Mouse (Mus musculus) CH12.LX (cell line): ENCODE measurements at regions not wholly inside any gene's neighbourhood (a gene's known extent, or its start where the extent isn't known, plus 50 kb on each side); places are given as distances from the start of the nearest gene placed in this dataset.

Experiments used
- DNase-seq: peaks from one replicate; pipeline ENCODE4 v3.0.0-alpha.2; 2013; ENCODE audit errors: extremely low read depth
- H3K27ac ChIP-seq: 2 replicates; pipeline ENCODE4 v1.5.1; 2012; ENCODE audit warnings: low read depth, mild to moderate bottlenecking, control low read depth, moderate library complexity; ENCODE audit not compliant: insufficient read depth
- H3K27me3 ChIP-seq: replicated peaks from 2 replicates; pipeline ENCODE3; 2012; ENCODE audit warnings: inconsistent platforms
- H3K36me3 ChIP-seq, 2 experiments: replicated peaks in 1 of 2; 2 replicates each; pipeline versions ENCODE3 to v1.6.1; 2012; ENCODE audit warnings: inconsistent platforms in 1 of 2, low read length in 1 of 2, mild to moderate bottlenecking in 1 of 2, mixed read lengths in 1 of 2, moderate library complexity in 1 of 2; ENCODE audit not compliant: control insufficient read depth in 1 of 2, insufficient read depth in 1 of 2
- H3K4me1 ChIP-seq, 2 experiments: 2 replicates each; pipeline ENCODE4 v1.6.1; 2012; ENCODE audit warnings: inconsistent platforms in 1 of 2, moderate library complexity in 1 of 2; ENCODE audit not compliant: insufficient read depth in 2 of 2, control insufficient read depth in 1 of 2
- H3K4me2 ChIP-seq: 2 replicates; pipeline ENCODE4 v1.6.1; 2012; ENCODE audit warnings: low read depth, mild to moderate bottlenecking, control low read depth; ENCODE audit not compliant: poor library complexity, insufficient read depth, severe bottlenecking
- H3K4me3 ChIP-seq, 3 experiments: fragments of 150-350 bp in 1 of 3; sonication (generic) in 1 of 3; replicated peaks in 1 of 3; 2 replicates each; pipeline versions ENCODE3 to v1.5.1; 2011 to 2012; ENCODE audit warnings: low read depth in 2 of 3, low read length in 2 of 3, mild to moderate bottlenecking in 2 of 3, moderate library complexity in 2 of 3, control low read depth in 1 of 3, improper control_type of control experiment in 1 of 3, inconsistent platforms in 1 of 3, mixed read lengths in 1 of 3; ENCODE audit not compliant: poor library complexity in 1 of 3
- H3K79me2 ChIP-seq: replicated peaks from 2 replicates; pipeline ENCODE4 v1.6.1; 2012; ENCODE audit warnings: mild to moderate bottlenecking, moderate library complexity; ENCODE audit not compliant: control insufficient read depth, poor library complexity, insufficient read depth, severe bottlenecking; ENCODE audit errors: extremely low read depth
- H3K9ac ChIP-seq: 2 replicates; pipeline ENCODE4 v1.6.1; 2012; ENCODE audit warnings: low read depth, mild to moderate bottlenecking, control low read depth, moderate library complexity; ENCODE audit not compliant: insufficient read depth
- H3K9me3 ChIP-seq: replicated peaks from 2 replicates; pipeline ENCODE3; 2012; ENCODE audit warnings: low read length, inconsistent platforms, mixed read lengths
- BHLHE40 ChIP-seq: IDR thresholded peaks from 2 replicates; pipeline ENCODE4 v1.6.1; 2011; ENCODE audit warnings: mild to moderate bottlenecking, low read depth, low read length, improper control_type of control experiment
- CHD1 ChIP-seq: IDR thresholded peaks from 2 replicates; pipeline ENCODE4 v1.6.1; 2012; ENCODE audit warnings: low read depth, low read length, improper control_type of control experiment, inconsistent platforms
- CHD2 ChIP-seq: IDR thresholded peaks from 2 replicates; pipeline ENCODE4 v1.6.1; 2011; ENCODE audit warnings: low read length, improper control_type of control experiment
- CTCF ChIP-seq, 2 experiments: IDR thresholded peaks in 1 of 2; conservative IDR thresholded peaks in 1 of 2; 2 replicates each; pipeline ENCODE4 v1.5.1; 2011 to 2012; ENCODE audit warnings: low read depth in 2 of 2, low read length in 2 of 2, improper control_type of control experiment in 1 of 2, inconsistent platforms in 1 of 2, mild to moderate bottlenecking in 1 of 2, moderate library complexity in 1 of 2
- ELF1 ChIP-seq: IDR thresholded peaks from 2 replicates; pipeline ENCODE4 v1.6.1; 2014; ENCODE audit warnings: low read depth, mild to moderate bottlenecking, inconsistent platforms, low read length, improper control_type of control experiment
- EP300 ChIP-seq: IDR thresholded peaks from 2 replicates; pipeline ENCODE4 v1.6.1; 2011; ENCODE audit warnings: low read length, improper control_type of control experiment
- ETS1 ChIP-seq: conservative IDR thresholded peaks from 2 replicates; pipeline ENCODE4 v1.6.1; 2012; ENCODE audit warnings: low read depth, mild to moderate bottlenecking, inconsistent platforms, low read length, improper control_type of control experiment, moderate library complexity
- GABPA ChIP-seq: IDR thresholded peaks from 2 replicates; pipeline ENCODE4 v1.6.1; 2012; ENCODE audit warnings: low read depth, low read length, improper control_type of control experiment, inconsistent platforms; ENCODE audit not compliant: insufficient replicate concordance
- HCFC1 ChIP-seq: IDR thresholded peaks from 2 replicates; pipeline ENCODE4 v1.6.1; 2012; ENCODE audit warnings: low read depth, mild to moderate bottlenecking, inconsistent platforms, low read length, improper control_type of control experiment
- JUN ChIP-seq: IDR thresholded peaks from 2 replicates; pipeline ENCODE4 v1.6.1; 2011; ENCODE audit warnings: low read depth, mild to moderate bottlenecking, low read length, improper control_type of control experiment, moderate library complexity; ENCODE audit not compliant: insufficient read depth
- JUND ChIP-seq: conservative IDR thresholded peaks from 2 replicates; pipeline ENCODE4 v1.6.1; 2011; ENCODE audit warnings: low read depth, low read length, improper control_type of control experiment
- KAT2A ChIP-seq: IDR thresholded peaks from 2 replicates; pipeline ENCODE4 v1.6.1; 2012; ENCODE audit warnings: low read length, improper control_type of control experiment, inconsistent platforms; ENCODE audit not compliant: insufficient replicate concordance
- MAX ChIP-seq: IDR thresholded peaks from 2 replicates; pipeline ENCODE4 v1.6.1; 2011; ENCODE audit warnings: low read length, improper control_type of control experiment
- MXI1 ChIP-seq: IDR thresholded peaks from 2 replicates; pipeline ENCODE4 v1.6.1; 2011; ENCODE audit warnings: mild to moderate bottlenecking, low read depth, low read length, improper control_type of control experiment
- NRF1 ChIP-seq: IDR thresholded peaks from 2 replicates; pipeline ENCODE4 v1.6.1; 2014; ENCODE audit warnings: low read depth, mild to moderate bottlenecking, inconsistent platforms, low read length, improper control_type of control experiment, moderate library complexity
- PAX5 ChIP-seq: IDR thresholded peaks from 2 replicates; pipeline ENCODE4 v1.6.1; 2012; ENCODE audit warnings: low read length, inconsistent platforms, mixed read lengths
- POLR2AphosphoS2 ChIP-seq: IDR thresholded peaks from 2 replicates; pipeline ENCODE4 v1.6.1; 2011; ENCODE audit warnings: low read depth, low read length, improper control_type of control experiment
- RAD21 ChIP-seq: IDR thresholded peaks from 2 replicates; pipeline ENCODE4 v1.6.1; 2011; ENCODE audit warnings: low read depth, mild to moderate bottlenecking, low read length, improper control_type of control experiment, moderate library complexity
- UBTF ChIP-seq: IDR thresholded peaks from 2 replicates; pipeline ENCODE4 v1.6.1; 2012; ENCODE audit warnings: low read depth, mild to moderate bottlenecking, inconsistent platforms, low read length, improper control_type of control experiment, moderate library complexity
- USF1 ChIP-seq: IDR thresholded peaks from 2 replicates; pipeline ENCODE4 v1.6.1; 2014; ENCODE audit warnings: low read depth, mild to moderate bottlenecking, inconsistent platforms, low read length, improper control_type of control experiment
- USF2 ChIP-seq: conservative IDR thresholded peaks from 2 replicates; pipeline ENCODE4 v1.6.1; 2011; ENCODE audit warnings: low read depth, low read length, improper control_type of control experiment
- ZKSCAN1 ChIP-seq: IDR thresholded peaks from 2 replicates; pipeline ENCODE4 v1.6.1; 2012; ENCODE audit warnings: low read depth, inconsistent platforms, low read length, improper control_type of control experiment, borderline replicate concordance
- ZNF384 ChIP-seq: IDR thresholded peaks from 2 replicates; pipeline ENCODE4 v1.6.1; 2012; ENCODE audit warnings: low read depth, low read length, improper control_type of control experiment, inconsistent platforms
- dilution Hi-C: fragments of 300-500 bp; cut with MboI; formaldehyde crosslinking; loops from 2 replicates; pipeline ENCODE4 v1.14.3; 2020; ENCODE audit warnings: low sequenced_read_pairs; ENCODE audit not compliant: extremely low pct_unique_long_range_greater_than_20kb, extremely low pct_ligation_motif_present
- in situ Hi-C: fragments of 300-500 bp; cut with MboI; formaldehyde crosslinking; loops from 3 replicates; pipeline ENCODE4 v1.14.3; 2019; ENCODE audit warnings: low sequenced_read_pairs, low pct_ligation_motif_present, low pct_unique_long_range_greater_than_20kb, mixed read lengths

DNA sequence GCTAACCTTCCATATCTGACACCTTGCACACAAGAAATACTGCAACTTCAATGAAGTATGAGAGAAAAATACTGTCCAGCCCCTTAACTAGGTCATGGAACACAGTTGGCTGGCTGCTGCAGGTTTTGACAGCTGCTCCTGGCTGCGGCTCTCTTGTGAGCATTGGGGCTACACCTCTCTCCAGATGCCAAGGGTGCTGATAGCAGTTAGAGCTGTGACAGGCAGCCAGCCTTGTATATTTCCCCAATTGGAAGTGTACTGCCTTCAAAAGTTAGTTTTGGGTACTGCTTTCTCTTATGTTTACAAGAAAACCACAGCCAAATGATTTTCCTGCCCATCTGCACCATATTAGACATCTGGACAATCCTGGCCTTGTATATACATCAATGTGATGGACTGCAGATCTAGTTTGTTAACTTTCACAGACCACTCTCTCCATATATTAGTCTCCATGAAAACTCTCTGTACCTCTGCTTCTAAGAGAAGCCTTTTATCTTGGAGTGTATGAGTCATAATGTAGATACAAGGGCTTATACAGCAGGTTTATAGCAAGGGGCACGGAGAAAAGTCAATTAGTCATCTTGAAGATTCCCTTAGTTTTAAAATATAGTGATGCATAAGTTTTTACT, 470.0 kb upstream of the Tecrl start:
- dilution Hi-C loops, result no loop called here
- no peak overlapping the region for H3K9ac ChIP-seq

DNA sequence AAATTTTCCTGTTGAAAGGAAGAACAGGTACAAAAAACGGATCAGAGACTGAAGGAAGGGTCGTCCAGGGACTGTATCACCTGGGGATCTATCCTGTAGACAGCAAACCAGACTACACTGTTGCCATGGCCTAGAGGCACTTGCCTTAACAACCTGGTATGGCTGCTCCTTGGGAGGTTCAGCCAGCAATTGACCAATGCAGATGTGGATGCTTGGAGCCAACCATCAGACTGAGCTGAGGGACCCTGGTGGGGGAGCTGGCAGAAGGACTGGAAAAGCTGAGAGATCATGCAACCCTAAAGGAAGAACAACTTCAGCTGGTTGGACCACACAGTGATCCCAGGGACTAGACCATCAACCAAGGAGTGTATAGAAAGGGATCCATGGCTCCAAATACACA, 456.3 kb upstream of the Tecrl start:
- in situ Hi-C loops, result no loop called here
- TF ChIP-seq ZKSCAN1, result no peak
- TF ChIP-seq USF2, result no peak
- no peak for TF ChIP-seq CHD1
- TF ChIP-seq ELF1, result no peak
- TF ChIP-seq UBTF, result no peak
- no peak for TF ChIP-seq CTCF (conservative IDR thresholded peaks at IDR 0.05 in 1 of 2, IDR thresholded peaks at IDR 0.05 in 1 of 2; ENCODE audit: low read depth in 2 of 2, low read length in 2 of 2)
- TF ChIP-seq EP300, result no peak
- TF ChIP-seq KAT2A, result no peak
- TF ChIP-seq BHLHE40, result no peak
- TF ChIP-seq RAD21, result no peak
- TF ChIP-seq PAX5, result no peak
- TF ChIP-seq HCFC1, result no peak
- TF ChIP-seq ZNF384, result no peak
- no peak for TF ChIP-seq POLR2AphosphoS2
- no peak for TF ChIP-seq MAX
- no peak for TF ChIP-seq USF1
- TF ChIP-seq JUN, result no peak
- TF ChIP-seq JUND, result no peak
- no peak for TF ChIP-seq ETS1
- dilution Hi-C loops, result no loop called here
- peaks cover 25% of the 10 kb centered on the region for H3K9me3 ChIP-seq
- H3K36me3 ChIP-seq, result no peaks in the 10 kb centered on the region
- H3K4me2 ChIP-seq, result no peak overlapping the region
- no peaks in the 10 kb centered on the region for H3K4me1 ChIP-seq
- no peak overlapping the region for H3K4me3 ChIP-seq
- no peaks in the 10 kb centered on the region for H3K27me3 ChIP-seq
- no peak overlapping the region for H3K9ac ChIP-seq
- no peaks in the 10 kb centered on the region for H3K79me2 ChIP-seq
- DNase-seq, result no peak
- H3K27ac ChIP-seq, result no peak overlapping the region

More for the DNA sequence above, 470.0 kb upstream of the Tecrl start:
- H3K27ac ChIP-seq, result no peak overlapping the region
- TF ChIP-seq ZNF384, result no peak
- no peak for TF ChIP-seq CTCF (conservative IDR thresholded peaks at IDR 0.05 in 1 of 2, IDR thresholded peaks at IDR 0.05 in 1 of 2; ENCODE audit: low read depth in 2 of 2, low read length in 2 of 2)
- no peak for TF ChIP-seq GABPA
- no peak for TF ChIP-seq JUND
- no peak for TF ChIP-seq PAX5
- TF ChIP-seq CHD1, result no peak
- TF ChIP-seq ETS1, result no peak
- no peak for TF ChIP-seq NRF1
- no peak for TF ChIP-seq CHD2
- TF ChIP-seq ZKSCAN1, result no peak
- TF ChIP-seq POLR2AphosphoS2, result no peak
- no peak for TF ChIP-seq MXI1
- TF ChIP-seq, all 38 proteins: peak for 0
- DNase-seq, result no peak
- Histone ChIP-seq H3K79me2 (no peaks in the 10 kb centered on the region), H3K36me3 (no peaks in the 10 kb centered on the region), H3K9me3 (peaks cover 21% of the 10 kb centered on the region), H3K4me2 (no peak overlapping the region), H3K4me1 (no peaks in the 10 kb centered on the region), H3K4me3 (no peak overlapping the region), H3K27me3 (no peaks in the 10 kb centered on the region)
- in situ Hi-C loops, result no loop called here
